Mouse (Mus musculus): ENCODE measurements around the gene 1700015G11Rik.

1700015G11Rik gene

DNA sequence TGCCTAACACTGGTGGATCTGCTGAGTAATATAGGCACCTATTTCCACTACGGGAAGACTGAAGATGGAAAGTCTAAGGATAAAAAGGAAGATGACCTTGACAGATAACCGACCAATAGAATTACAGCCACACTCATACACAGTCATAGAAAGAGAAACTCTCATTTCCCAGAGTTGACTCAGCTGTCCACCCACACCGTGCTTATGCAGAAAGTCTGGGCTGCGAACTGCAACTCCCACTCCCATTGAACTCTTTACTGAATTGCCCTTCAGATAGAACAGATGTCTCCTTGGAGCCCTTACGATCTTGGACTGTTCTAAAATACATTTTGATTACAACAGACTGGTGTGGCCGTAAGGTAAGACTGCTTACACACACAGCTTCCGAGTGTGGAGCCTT lies 50.8 kb downstream of the 1700015G11Rik start:
- DNase-seq = no peak

GRCm38 (mm10) chr7:51962219-51962952 lies 53.1 kb downstream of the 1700015G11Rik start:
- no peak for DNase-seq

Data from cerebellum, postnatal 10 days (tissue).